Mouse (Mus musculus): ENCODE data around the gene Cdhr2.
A peak's percentile ranks its signal among the peaks of the same experiment; 100 is the strongest.

The Cdhr2 gene

GRCm38 (mm10) chr13:54752656-54753055 is 51.4 kb downstream of the Cdhr2 start:
- DNase-seq (ENCODE audit: low read depth) = no peak

- DNase-seq (ENCODE audit: low read depth) = no peak
These were observed 52.5 kb downstream of the Cdhr2 start for GRCm38 (mm10) chr13:54753733-54754132.

- DNase-seq (ENCODE audit: low read depth) = no peak
These were observed 53.2 kb downstream of the Cdhr2 start for GRCm38 (mm10) chr13:54754169-54755080.

GRCm38 (mm10) chr13:54755201-54755830 is 54.1 kb downstream of the Cdhr2 start:
- DNase-seq (ENCODE audit: low read depth) = no peak

- no peak for DNase-seq (ENCODE audit: low read depth)
These were observed 55.0 kb downstream of the Cdhr2 start for GRCm38 (mm10) chr13:54756156-54756712.

GRCm38 (mm10) chr13:54757093-54757830 is 56.0 kb downstream of the Cdhr2 start:
- no peak for DNase-seq (ENCODE audit: low read depth)

- DNase-seq (ENCODE audit: low read depth) = peak; percentile 44
These were observed 56.9 kb downstream of the Cdhr2 start for GRCm38 (mm10) chr13:54758045-54758755.

GRCm38 (mm10) chr13:54758756-54759470 is 57.7 kb downstream of the Cdhr2 start:
- no peak for DNase-seq (ENCODE audit: low read depth)

GRCm38 (mm10) chr13:54759496-54759895 is 58.2 kb downstream of the Cdhr2 start:
- no peak for DNase-seq (ENCODE audit: low read depth)

- DNase-seq (ENCODE audit: low read depth) = no peak
These were observed 59.0 kb downstream of the Cdhr2 start for GRCm38 (mm10) chr13:54760164-54760795.

- no peak for DNase-seq (ENCODE audit: low read depth)
These were observed 59.6 kb downstream of the Cdhr2 start for GRCm38 (mm10) chr13:54760906-54761305.

- no peak for DNase-seq (ENCODE audit: low read depth)
These were observed 64.3 kb downstream of the Cdhr2 start for GRCm38 (mm10) chr13:54765281-54766191.

- peak; percentile 51 for DNase-seq (ENCODE audit: low read depth)
These were observed 65.0 kb downstream of the Cdhr2 start, which contains the start of gene Sncb for GRCm38 (mm10) chr13:54766192-54766768. Gene Sncb, minus strand, starts transcription at chr13:54766595.

GRCm38 (mm10) chr13:54767012-54767411 is 65.8 kb downstream of the Cdhr2 start:
- no peak for DNase-seq (ENCODE audit: low read depth)

- no peak for DNase-seq (ENCODE audit: low read depth)
These were observed 79.3 kb downstream of the Cdhr2 start for GRCm38 (mm10) chr13:54780592-54780991.

GRCm38 (mm10) chr13:54781086-54781485 is 79.8 kb downstream of the Cdhr2 start:
- no peak for DNase-seq (ENCODE audit: low read depth)

GRCm38 (mm10) chr13:54783235-54783634 is 82.0 kb downstream of the Cdhr2 start:
- no peak for DNase-seq (ENCODE audit: low read depth)

- DNase-seq (ENCODE audit: low read depth) = no peak
These were observed 82.4 kb downstream of the Cdhr2 start, which contains the start of gene Eif4e1b for GRCm38 (mm10) chr13:54783698-54784097. Gene Eif4e1b, plus strand, starts transcription at chr13:54783998.
